8 mouse cellular contexts compared by ENCODE assay signal in the genomic region with DNA sequence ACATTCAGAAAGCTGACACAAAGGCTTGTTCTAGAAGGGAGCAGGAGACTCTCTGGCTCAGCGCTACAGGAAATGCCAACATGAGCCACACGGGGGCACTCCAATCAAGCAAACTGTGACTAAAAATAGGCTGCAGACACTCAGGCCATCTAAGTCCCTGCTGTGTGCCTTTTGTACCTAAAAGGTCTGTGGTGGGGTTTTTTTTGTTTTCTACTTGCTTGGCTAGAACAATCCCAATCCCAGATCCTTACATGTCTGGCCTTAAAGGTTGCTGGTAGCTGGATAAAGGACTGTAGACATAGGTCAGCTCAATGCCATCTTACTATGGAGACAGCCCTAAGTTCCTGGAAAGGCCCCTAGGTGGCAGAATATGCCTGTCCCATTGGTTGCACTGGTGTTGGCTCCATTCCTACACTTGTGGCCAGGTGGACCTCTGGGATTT. TPM values are rescaled to one million over a fixed set of nuclear protein-coding genes. Genes with fewer than 3 reads are reported as not detected.
A peak's percentile ranks its signal among the peaks of the same experiment; 100 is the strongest.
DNase-seq lines count a peak whose midpoint lies in the region; ATAC-seq lines count a peak whose summit lies in the region.

No protein-coding gene starts in this region.

- no peak overlapping the region for H3K4me2 ChIP-seq in kidney, embryonic 15.5 days
- H3K4me2 ChIP-seq in liver, embryonic 11.5 days, result no peak overlapping the region
- H3K4me2 ChIP-seq in neural tube, embryonic 14.5 days (ENCODE audit: low read depth, low read length), result no peak overlapping the region

- H3K27me3 ChIP-seq in kidney, embryonic 15.5 days, result 0 out of 2 replicates have a peak, but pooled peaks cover 7% of the 10 kb centered on the region
- no peaks in the 10 kb centered on the region for H3K27me3 ChIP-seq in liver, embryonic 11.5 days (replicated peaks; ENCODE audit: control insufficient read depth, insufficient read depth, low read length)
- no peaks in the 10 kb centered on the region; the same call in 1 of the 2 replicates for H3K27me3 ChIP-seq in neural tube, embryonic 14.5 days (ENCODE audit: control insufficient read depth, insufficient read depth, low read length)

- peak; percentile 54 for ATAC-seq in activated CD4-positive, CD25-positive, alpha-beta regulatory T cell, adult 4 months
- ATAC-seq in common myeloid progenitor, adult 5-6 weeks (replicated peaks; ENCODE audit: low read depth, poor library complexity, severe bottlenecking), result peak; percentile 87
- ATAC-seq in kidney, embryonic 15.5 days (replicated peaks; ENCODE audit: low FRiP score), result peak; percentile 69; the same call in 1 of the 2 replicates
- 0 out of 2 replicates have a peak, but pooled peaks have one; percentile 43 for ATAC-seq in liver, embryonic 11.5 days (replicated peaks; ENCODE audit: low FRiP score)
- peak; percentile 85 for ATAC-seq in neural tube, embryonic 14.5 days (ENCODE audit: low read depth)

- H3K36me3 ChIP-seq in kidney, embryonic 15.5 days, result no peaks in the 10 kb centered on the region
- H3K36me3 ChIP-seq in liver, embryonic 11.5 days (ENCODE audit: control insufficient read depth, insufficient read depth, low read length), result no peaks in the 10 kb centered on the region
- no peaks in the 10 kb centered on the region for H3K36me3 ChIP-seq in neural tube, embryonic 14.5 days (ENCODE audit: control insufficient read depth, insufficient read depth, low read length)

- peak; percentile 50 for DNase-seq in CD4-positive, CD25-positive, alpha-beta regulatory T cell, adult 2 months (ENCODE audit: low read depth, low spot score)
- peak; percentile 22 for DNase-seq in gonadal fat pad, adult 2 months (ENCODE audit: low read depth)
- peak; percentile 67 for DNase-seq in liver, embryonic 11.5 days (ENCODE audit: low spot score)
- peak; percentile 31 to 48 for DNase-seq in thymus, postnatal 36 days

- H3K4me1 ChIP-seq in kidney, embryonic 15.5 days, result no peaks in the 10 kb centered on the region
- no peaks in the 10 kb centered on the region for H3K4me1 ChIP-seq in liver, embryonic 11.5 days (replicated peaks; ENCODE audit: control insufficient read depth, insufficient read depth, low read length)
- no peaks in the 10 kb centered on the region for H3K4me1 ChIP-seq in neural tube, embryonic 14.5 days (ENCODE audit: control insufficient read depth, insufficient read depth, low read length)

- 4% methylated on average over 2 of the region's 2 CpGs for WGBS in kidney, embryonic 15.5 days
- WGBS in liver, embryonic 11.5 days, result 1% methylated on average over 2 of the region's 2 CpGs
- WGBS in neural tube, embryonic 14.5 days, result 5% methylated on average over 2 of the region's 2 CpGs

- no peak overlapping the region for H3K4me3 ChIP-seq in kidney, embryonic 15.5 days (replicated peaks)
- H3K4me3 ChIP-seq in liver, embryonic 11.5 days (ENCODE audit: low read depth, low read length), result no peak overlapping the region
- H3K4me3 ChIP-seq in neural tube, embryonic 14.5 days (ENCODE audit: low read depth, low read length), result no peak overlapping the region

- no peak overlapping the region for H3K9ac ChIP-seq in kidney, embryonic 15.5 days
- no peak overlapping the region for H3K9ac ChIP-seq in liver, embryonic 11.5 days (ENCODE audit: low read depth, low read length)
- H3K9ac ChIP-seq in neural tube, embryonic 14.5 days (replicated peaks; ENCODE audit: low read depth, low read length), result no peak overlapping the region

- no peak overlapping the region for H3K27ac ChIP-seq in kidney, embryonic 15.5 days
- no peak overlapping the region for H3K27ac ChIP-seq in liver, embryonic 11.5 days (ENCODE audit: low read depth, low read length)
- no peak overlapping the region for H3K27ac ChIP-seq in neural tube, embryonic 14.5 days (ENCODE audit: low read depth, low read length)

- no peaks in the 10 kb centered on the region for H3K9me3 ChIP-seq in kidney, embryonic 15.5 days (replicated peaks)
- H3K9me3 ChIP-seq in liver, embryonic 11.5 days (ENCODE audit: control insufficient read depth, low read length), result no peaks in the 10 kb centered on the region
- H3K9me3 ChIP-seq in neural tube, embryonic 14.5 days (ENCODE audit: control insufficient read depth, low read length), result no peaks in the 10 kb centered on the region

RNA-seq across cellular contexts. Expression of gene Dpysl4, which starts 17.6 kb away (rescaled TPM):
- polyA plus RNA-seq in activated CD4-positive, CD25-positive, alpha-beta regulatory T cell, adult 4 months (2017; shearing (Covaris generic)), result not detected
- not detected in 2 replicates for total RNA-seq in common myeloid progenitor, adult 5-6 weeks (2017)
- 1.1 TPM in 2 replicates for polyA plus RNA-seq in gonadal fat pad, adult 2 months (2012; rRNA removed)
- 14.6 and 17.6 TPM in 2 replicates for polyA plus RNA-seq in kidney, embryonic 15.5 days (2015; fragmentation: Nextera tagmentation; extraction: Ambion mirVana)
- 4.8 and 5.0 TPM in 2 replicates for polyA plus RNA-seq in liver, embryonic 11.5 days (2014; fragmentation: Nextera tagmentation; extraction: Ambion mirVana)
- 256 TPM in 2 replicates for polyA plus RNA-seq in neural tube, embryonic 14.5 days (2014; fragmentation: Nextera tagmentation; extraction: Ambion mirVana)

Comparison
In these comparisons a context has a peak if more than half of its experiments do, and no peak if none do; other contexts are left out.
1. RNA of gene Dpysl4, which starts 17.6 kb away (polyA plus RNA-seq): 256 TPM in neural tube, embryonic 14.5 days; 14.6 to 17.6 TPM in kidney, embryonic 15.5 days, 4.8 to 5.0 TPM in liver, embryonic 11.5 days, 1.1 TPM in gonadal fat pad, adult 2 months and not detected in activated CD4-positive, CD25-positive, alpha-beta regulatory T cell, adult 4 months; every median in the first group is over 10 times any median in the second.
2. Peak in every context shown above with its lines, with median percentiles within 50 percentile points of each other: DNase-seq and ATAC-seq.